Mouse (Mus musculus) adrenal gland, postnatal 25 days (tissue): ENCODE results near the gene Fads2. TPM values are rescaled to one million over a fixed set of nuclear protein-coding genes. Genes with fewer than 3 reads are reported as not detected.

Experiments
- DNase-seq: peaks from one replicate; pipeline ENCODE4 v3.0.0; 2021; ENCODE audit warnings: mixed read lengths
- total RNA-seq: library from RNA; stranded (reverse); gene quantifications from 2 replicates; pipeline ENCODE4 v1.2.3, GENCODE M21; 2021

The Fads2 gene
- total RNA-seq, 1 experiment from 2014 or later = 1,800 TPM

- no peak for DNase-seq
These were observed 631 bp upstream of the Fads2 start for GRCm38 (mm10) chr19:10102054-10102700.

GRCm38 (mm10) chr19:10100631-10101071 is 895 bp downstream of the Fads2 start:
- peak; percentile 82 for DNase-seq

GRCm38 (mm10) chr19:10097826-10098225 is 3.7 kb downstream of the Fads2 start:
- no peak for DNase-seq

- DNase-seq = no peak
These were observed 5.1 kb downstream of the Fads2 start for GRCm38 (mm10) chr19:10096371-10096876.

GRCm38 (mm10) chr19:10094695-10095094 is 6.9 kb downstream of the Fads2 start:
- no peak for DNase-seq

- no peak for DNase-seq
These were observed 7.7 kb downstream of the Fads2 start for GRCm38 (mm10) chr19:10093829-10094228.

DNA sequence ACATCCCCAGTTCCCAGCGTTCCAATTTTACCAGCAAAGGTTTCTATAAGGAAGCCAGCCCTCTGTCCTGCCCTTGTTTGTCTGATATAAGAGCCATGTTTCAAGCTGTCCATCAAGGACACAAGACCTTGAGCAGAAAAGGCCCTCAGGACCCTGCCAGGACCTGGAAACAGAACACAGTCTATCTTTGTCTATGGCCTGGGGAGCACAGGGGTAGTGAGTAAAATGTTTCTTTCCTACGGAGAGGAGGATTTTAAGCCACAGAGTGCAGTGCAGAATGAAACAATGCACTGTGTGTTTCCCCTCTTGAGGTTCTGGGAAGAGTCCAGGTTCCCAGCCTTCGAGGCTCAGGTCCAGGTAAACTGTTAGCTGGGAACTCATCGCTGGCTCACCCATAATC is 14.6 kb downstream of the Fads2 start:
- DNase-seq = no peak

DNA sequence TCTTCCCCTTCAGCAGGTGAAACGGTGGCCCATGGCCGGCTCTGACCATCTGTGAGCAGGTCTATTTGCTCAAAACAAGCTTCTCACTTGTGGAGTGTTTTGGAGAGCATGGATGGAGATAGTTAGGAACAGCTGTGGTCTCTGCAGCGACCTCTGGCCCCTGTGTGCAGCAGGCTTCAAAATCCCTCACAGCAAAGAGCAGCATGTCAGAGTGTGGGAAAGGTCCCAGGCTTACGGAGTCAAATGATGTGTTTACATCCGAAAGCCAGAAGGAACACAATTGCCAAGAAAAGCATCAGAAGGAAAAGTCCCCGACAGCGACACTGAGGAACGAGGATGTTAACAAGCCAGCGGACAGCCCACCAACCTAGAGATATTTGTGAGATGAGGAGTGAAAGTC is 16.1 kb downstream of the Fads2 start:
- no peak for DNase-seq

DNA sequence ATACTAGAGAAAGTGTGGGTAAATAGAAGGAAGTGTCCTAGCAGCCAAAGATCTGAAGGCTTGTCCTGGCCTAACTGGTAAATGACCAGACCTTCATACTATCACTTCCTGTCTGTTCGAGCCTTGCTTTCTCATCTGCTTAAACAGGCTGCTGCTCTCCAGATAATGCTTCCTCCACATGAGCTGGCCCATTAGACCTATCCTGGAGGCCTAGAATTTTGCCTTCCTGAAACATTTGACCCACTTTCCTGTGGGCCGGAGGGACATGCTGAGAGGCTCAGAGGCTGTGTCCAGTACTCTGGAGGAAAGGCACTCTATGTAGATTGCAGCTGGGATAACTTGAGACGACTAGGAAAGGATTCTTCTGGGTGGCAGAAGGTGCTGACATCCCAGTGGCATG is 19.4 kb downstream of the Fads2 start:
- DNase-seq = no peak

- DNase-seq = peak; percentile 40
These were observed 21.2 kb downstream of the Fads2 start for GRCm38 (mm10) chr19:10080384-10080783.

DNA sequence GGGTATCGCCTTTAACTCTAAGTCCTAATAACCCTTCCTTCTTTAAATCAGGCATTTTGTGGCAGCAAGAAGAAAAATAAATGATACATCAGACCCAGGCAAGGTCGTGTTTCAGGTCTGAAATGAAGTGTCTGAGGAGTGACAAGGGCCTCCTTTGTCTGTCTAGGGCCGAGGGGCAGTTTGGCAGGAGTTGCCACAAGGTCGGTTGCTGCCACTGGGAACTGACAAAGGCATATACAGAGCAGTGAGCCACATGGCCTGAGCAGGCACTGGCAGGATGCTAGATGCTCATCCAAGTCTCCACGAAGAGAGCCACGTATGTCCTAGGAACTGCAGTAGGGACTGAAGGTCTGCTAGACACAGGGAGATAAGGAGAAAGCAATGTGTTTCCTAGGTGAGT is 23.2 kb downstream of the Fads2 start:
- no peak for DNase-seq

GRCm38 (mm10) chr19:10073145-10073544 is 28.4 kb downstream of the Fads2 start:
- DNase-seq = no peak

GRCm38 (mm10) chr19:10071892-10072291 is 29.7 kb downstream of the Fads2 start:
- no peak for DNase-seq

DNA sequence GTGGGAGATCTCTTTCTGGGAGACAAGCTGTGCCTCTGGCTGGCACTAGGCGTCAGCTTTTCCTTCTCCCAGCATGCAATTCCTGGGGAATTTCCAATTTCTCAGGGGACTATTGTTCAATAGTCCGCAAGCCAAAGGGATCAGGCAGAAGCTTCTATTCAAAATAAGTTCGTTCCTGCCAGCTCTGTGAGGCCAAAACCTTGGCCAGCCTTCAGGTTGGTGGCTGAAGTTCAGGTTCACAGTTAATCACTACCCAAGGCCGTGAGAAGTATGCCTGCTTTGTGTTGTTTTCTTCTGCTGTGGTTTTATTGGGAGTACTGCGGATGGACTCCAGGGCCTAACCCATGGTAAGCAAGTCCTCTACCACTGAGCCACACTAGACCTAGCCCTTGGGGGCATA is 30.4 kb downstream of the Fads2 start:
- no peak for DNase-seq

- no peak for DNase-seq
These were observed 31.2 kb downstream of the Fads2 start for GRCm38 (mm10) chr19:10070186-10070980.

DNA sequence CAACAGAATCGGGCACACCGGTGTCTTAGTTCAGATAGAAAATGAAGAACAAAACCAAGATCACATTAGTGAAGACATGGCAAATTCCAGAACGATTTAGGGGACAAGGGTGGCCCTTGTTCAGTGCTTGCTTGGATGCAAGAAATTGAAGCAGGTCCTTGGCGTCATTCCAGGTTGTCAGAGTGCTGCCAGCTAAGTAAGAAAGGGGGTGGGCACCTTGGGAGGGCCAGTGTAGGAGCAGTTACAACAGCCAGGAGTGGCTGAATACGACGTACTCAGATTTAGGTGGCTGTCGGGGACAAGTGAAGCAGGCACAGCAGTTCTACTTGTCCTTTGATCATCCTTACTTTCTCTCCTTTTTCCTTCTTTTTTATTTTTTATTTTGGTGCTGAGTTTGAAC is 33.8 kb downstream of the Fads2 start:
- DNase-seq = no peak

GRCm38 (mm10) chr19:10066502-10066901 is 35.0 kb downstream of the Fads2 start:
- no peak for DNase-seq

- DNase-seq = no peak
These were observed 35.4 kb downstream of the Fads2 start for GRCm38 (mm10) chr19:10066189-10066500.

DNA sequence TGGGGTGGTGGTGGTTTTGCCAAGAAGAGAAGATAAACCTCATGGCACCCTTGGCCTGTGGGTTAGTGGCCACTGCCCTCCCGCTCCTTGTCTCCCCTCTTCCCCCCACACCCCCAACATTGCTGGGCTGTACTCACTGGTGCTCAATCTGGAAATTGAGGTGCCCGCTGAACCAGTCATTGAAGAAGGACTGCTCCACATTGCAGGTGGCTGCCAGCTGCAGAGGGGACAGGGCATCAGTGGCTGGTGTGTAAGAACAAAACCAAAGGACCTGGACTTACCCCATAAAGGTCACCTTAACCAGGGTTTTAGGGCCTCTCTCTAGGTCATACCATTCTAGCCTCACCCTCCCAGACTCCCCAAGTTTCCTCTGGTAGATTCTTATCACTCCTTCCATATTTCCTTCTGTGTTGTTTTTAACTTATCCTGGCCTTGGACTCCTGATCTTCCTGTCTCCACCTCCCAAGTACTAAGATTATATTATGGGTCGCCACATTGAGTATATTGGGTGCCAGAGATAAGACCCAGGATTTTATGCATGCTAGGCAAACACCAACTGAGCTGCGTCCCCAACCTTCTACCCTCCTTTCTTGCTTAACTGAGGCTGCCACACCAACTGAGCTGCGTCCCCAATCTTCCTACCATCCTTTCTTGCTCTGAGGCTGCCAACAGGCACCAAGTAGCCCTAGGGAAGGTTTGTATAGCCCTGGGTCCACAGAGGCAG is 35.9 kb downstream of the Fads2 start:
- no peak for DNase-seq

GRCm38 (mm10) chr19:10064173-10065012 is 37.2 kb downstream of the Fads2 start:
- DNase-seq = no peak

DNA sequence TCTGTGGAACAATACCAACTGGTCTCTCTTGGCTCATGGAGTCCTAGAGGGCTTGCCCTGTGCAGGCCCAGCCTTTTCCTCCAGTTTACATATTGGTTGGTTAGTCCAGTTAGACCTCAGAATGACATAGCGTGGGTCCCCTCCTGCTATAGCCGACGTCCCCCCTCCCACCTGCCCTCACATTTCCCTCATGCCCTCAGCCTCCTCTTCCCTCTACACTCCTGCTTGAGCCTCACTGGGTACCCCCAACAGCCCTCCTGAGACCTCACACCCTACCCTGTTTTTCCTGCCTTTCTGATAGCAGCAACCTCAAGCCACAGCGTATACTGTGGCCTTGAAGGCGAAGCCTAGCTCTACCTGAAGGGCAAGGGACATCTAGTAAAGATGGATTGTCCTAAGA is 38.7 kb downstream of the Fads2 start:
- DNase-seq = no peak

DNA sequence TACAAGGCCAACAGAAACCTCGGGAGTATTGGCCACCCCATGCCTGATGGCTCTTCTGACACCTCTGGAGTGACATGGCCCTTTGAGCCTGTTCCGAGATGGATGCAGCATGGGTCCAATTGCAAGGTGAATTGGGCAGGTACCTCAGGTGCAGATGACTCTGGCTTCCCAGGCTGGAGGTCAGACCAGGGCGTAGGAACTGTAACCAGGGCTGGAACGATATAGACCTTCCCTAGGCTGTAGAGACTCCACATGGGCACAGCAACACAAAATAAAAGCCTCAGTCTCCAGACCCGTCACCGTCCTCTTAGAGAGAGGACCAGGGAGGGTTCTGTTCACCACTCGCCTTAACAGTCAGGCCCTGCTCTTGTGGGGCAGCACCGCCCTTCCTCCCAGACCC is 39.3 kb downstream of the Fads2 start:
- no peak for DNase-seq
